Mouse (Mus musculus): ENCODE measurements around the gene Ranbp10.

Ranbp10 gene

GRCm38 (mm10) chr8:105794009-105794598 is 33.0 kb downstream of the Ranbp10 start:
- no peak for ATAC-seq (ENCODE audit: insufficient number of reproducible peaks, low FRiP score, low TSS enrichment)

- ATAC-seq (ENCODE audit: insufficient number of reproducible peaks, low FRiP score, low TSS enrichment): no peak
Observed at GRCm38 (mm10) chr8:105793331-105793730, 33.8 kb downstream of the Ranbp10 start.

GRCm38 (mm10) chr8:105789626-105790025 is 37.5 kb downstream of the Ranbp10 start:
- ATAC-seq (ENCODE audit: insufficient number of reproducible peaks, low FRiP score, low TSS enrichment): no peak

GRCm38 (mm10) chr8:105788927-105789326 is 38.2 kb downstream of the Ranbp10 start:
- ATAC-seq (ENCODE audit: insufficient number of reproducible peaks, low FRiP score, low TSS enrichment): no peak

GRCm38 (mm10) chr8:105788241-105788640 is 38.9 kb downstream of the Ranbp10 start:
- ATAC-seq (ENCODE audit: insufficient number of reproducible peaks, low FRiP score, low TSS enrichment): no peak

- no peak for ATAC-seq (ENCODE audit: insufficient number of reproducible peaks, low FRiP score, low TSS enrichment)
Observed at GRCm38 (mm10) chr8:105780298-105780697, 46.9 kb downstream of the Ranbp10 start.

GRCm38 (mm10) chr8:105777833-105778232 is 49.3 kb downstream of the Ranbp10 start:
- no peak for ATAC-seq (ENCODE audit: insufficient number of reproducible peaks, low FRiP score, low TSS enrichment)

- no peak for ATAC-seq (ENCODE audit: insufficient number of reproducible peaks, low FRiP score, low TSS enrichment)
Observed at GRCm38 (mm10) chr8:105774498-105774897, 52.7 kb downstream of the Ranbp10 start.

GRCm38 (mm10) chr8:105773441-105773861 is 53.7 kb downstream of the Ranbp10 start:
- 0 out of 2 replicates have a peak, but pooled peaks have one; percentile 34 for ATAC-seq (ENCODE audit: insufficient number of reproducible peaks, low FRiP score, low TSS enrichment)

GRCm38 (mm10) chr8:105771398-105772175 is 55.6 kb downstream of the Ranbp10 start:
- ATAC-seq (ENCODE audit: insufficient number of reproducible peaks, low FRiP score, low TSS enrichment): no peak

GRCm38 (mm10) chr8:105770609-105771008 is 56.5 kb downstream of the Ranbp10 start:
- ATAC-seq (ENCODE audit: insufficient number of reproducible peaks, low FRiP score, low TSS enrichment): no peak

- ATAC-seq (ENCODE audit: insufficient number of reproducible peaks, low FRiP score, low TSS enrichment): 0 out of 2 replicates have a peak, but pooled peaks have one; percentile 19
Observed at GRCm38 (mm10) chr8:105768485-105769257, 58.5 kb downstream of the Ranbp10 start.

GRCm38 (mm10) chr8:105758277-105759108 is 68.7 kb downstream of the Ranbp10 start, which contains the start of gene Gfod2:
Gene Gfod2, minus strand, starts transcription at chr8:105758664.
- peak; percentile 93 for ATAC-seq (ENCODE audit: insufficient number of reproducible peaks, low FRiP score, low TSS enrichment)

- ATAC-seq (ENCODE audit: insufficient number of reproducible peaks, low FRiP score, low TSS enrichment): no peak
Observed at GRCm38 (mm10) chr8:105757796-105758276, 69.3 kb downstream of the Ranbp10 start.

GRCm38 (mm10) chr8:105754688-105755087 is 72.5 kb downstream of the Ranbp10 start:
- no peak for ATAC-seq (ENCODE audit: insufficient number of reproducible peaks, low FRiP score, low TSS enrichment)

- no peak for ATAC-seq (ENCODE audit: insufficient number of reproducible peaks, low FRiP score, low TSS enrichment)
Observed at GRCm38 (mm10) chr8:105753916-105754315, 73.2 kb downstream of the Ranbp10 start.

GRCm38 (mm10) chr8:105750606-105751005 is 76.5 kb downstream of the Ranbp10 start:
- ATAC-seq (ENCODE audit: insufficient number of reproducible peaks, low FRiP score, low TSS enrichment): peak; percentile 40; the same call in 1 of the 2 replicates

- ATAC-seq (ENCODE audit: insufficient number of reproducible peaks, low FRiP score, low TSS enrichment): no peak
Observed at GRCm38 (mm10) chr8:105743301-105743700, 83.8 kb downstream of the Ranbp10 start.

- no peak for ATAC-seq (ENCODE audit: insufficient number of reproducible peaks, low FRiP score, low TSS enrichment)
Observed at GRCm38 (mm10) chr8:105739216-105739615, 87.9 kb downstream of the Ranbp10 start.

- ATAC-seq (ENCODE audit: insufficient number of reproducible peaks, low FRiP score, low TSS enrichment): no peak
Observed at GRCm38 (mm10) chr8:105732186-105732585, 95.0 kb downstream of the Ranbp10 start.

Data from cerebellum, adult (tissue).